Mouse (Mus musculus): ENCODE measurements around the gene Ddit4. TPM values are rescaled to one million over a fixed set of nuclear protein-coding genes. Genes with fewer than 3 reads are reported as not detected.

The Ddit4 gene
- polyA plus RNA-seq, 1 experiment, result 44.6 TPM

DNA sequence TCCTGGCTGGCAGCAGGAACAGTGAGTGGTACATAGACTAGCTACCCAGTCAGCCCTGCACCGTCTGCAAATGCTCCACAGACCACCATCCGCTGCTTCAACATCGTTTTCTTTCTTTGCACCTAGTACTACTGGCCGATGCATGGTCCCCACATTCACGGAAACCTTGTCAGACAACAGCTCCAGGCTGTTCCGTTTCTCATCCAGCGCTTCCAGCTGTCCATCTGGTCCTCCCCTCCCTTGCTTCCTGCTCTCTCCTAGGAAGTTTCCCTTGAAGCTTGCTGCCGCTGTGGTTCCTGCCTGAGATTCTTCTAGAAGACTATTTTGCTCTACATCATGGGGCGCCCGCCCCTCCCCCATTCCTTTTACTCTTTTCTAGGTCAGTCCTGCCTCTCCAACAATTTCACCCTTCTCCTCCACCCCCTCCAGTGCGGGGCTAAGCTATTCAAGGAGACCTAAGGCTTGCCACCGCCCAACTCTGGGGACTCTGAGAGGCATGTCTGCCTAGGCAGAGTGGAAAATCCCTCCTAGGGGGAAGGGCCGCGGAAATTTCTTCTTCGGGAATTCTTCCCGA lies 8.7 kb downstream of the Ddit4 start:
- H3K4me3 ChIP-seq (replicated peaks), result peak overlapping the region; percentile 64
- peaks cover 77% of the 10 kb centered on the region for H3K4me1 ChIP-seq
- TF ChIP-seq FLI1 (IDR thresholded peaks at IDR 0.05; ENCODE audit: low read length), result no peak
- TF ChIP-seq GATA1 (IDR thresholded peaks at IDR 0.05; ENCODE audit: borderline replicate concordance, low read length), result no peak
- no peaks in the 10 kb centered on the region for H3K9me3 ChIP-seq
- H3K36me3 ChIP-seq (replicated peaks; ENCODE audit: low read length), result no peaks in the 10 kb centered on the region
- no peaks in the 10 kb centered on the region for H3K27me3 ChIP-seq (replicated peaks)

DNA sequence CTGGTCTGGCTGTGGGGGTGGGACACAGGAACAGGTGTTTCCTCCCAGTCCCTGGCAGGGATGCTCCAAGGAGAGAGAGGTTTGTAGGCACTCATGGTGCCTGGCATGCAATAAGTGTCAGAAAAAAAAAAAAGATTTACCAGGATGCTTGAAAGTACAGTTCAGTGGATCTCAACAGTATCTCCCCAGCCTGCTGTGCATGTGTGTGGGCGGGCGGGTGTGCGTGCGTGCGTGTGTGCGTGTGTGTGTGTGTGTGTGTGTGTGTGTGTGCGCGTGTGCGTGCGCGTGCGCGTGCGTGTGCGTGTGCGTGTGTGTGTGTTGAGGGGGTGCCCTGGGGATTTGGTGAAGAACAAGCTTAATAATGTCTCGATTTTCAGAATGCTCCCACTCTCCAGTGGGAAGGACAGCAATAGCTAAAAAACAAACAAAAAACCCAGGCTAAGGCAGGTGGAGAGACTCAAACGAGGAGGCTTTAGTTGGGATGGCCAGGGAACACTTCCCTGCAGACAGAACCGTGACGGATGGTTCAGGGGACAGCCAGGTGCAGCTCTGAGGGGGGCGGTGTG lies 9.3 kb downstream of the Ddit4 start:
- no peaks in the 10 kb centered on the region for H3K36me3 ChIP-seq (replicated peaks; ENCODE audit: low read length)
- H3K4me3 ChIP-seq (replicated peaks), result peak overlapping the region; percentile 64
- H3K27me3 ChIP-seq (replicated peaks), result no peaks in the 10 kb centered on the region
- no peaks in the 10 kb centered on the region for H3K9me3 ChIP-seq
- peaks cover 71% of the 10 kb centered on the region for H3K4me1 ChIP-seq
- TF ChIP-seq FLI1 (IDR thresholded peaks at IDR 0.05; ENCODE audit: low read length), result no peak
- TF ChIP-seq GATA1 (IDR thresholded peaks at IDR 0.05; ENCODE audit: borderline replicate concordance, low read length), result no peak

- H3K36me3 ChIP-seq (replicated peaks; ENCODE audit: low read length), result no peaks in the 10 kb centered on the region
- TF ChIP-seq FLI1 (IDR thresholded peaks at IDR 0.05; ENCODE audit: low read length) (no peak), GATA1 (IDR thresholded peaks at IDR 0.05; ENCODE audit: borderline replicate concordance, low read length) (no peak)
- H3K4me1 ChIP-seq, result peaks cover 72% of the 10 kb centered on the region
These were observed 12.6 kb downstream of the Ddit4 start for GRCm38 (mm10) chr10:59939081-59939480.

DNA sequence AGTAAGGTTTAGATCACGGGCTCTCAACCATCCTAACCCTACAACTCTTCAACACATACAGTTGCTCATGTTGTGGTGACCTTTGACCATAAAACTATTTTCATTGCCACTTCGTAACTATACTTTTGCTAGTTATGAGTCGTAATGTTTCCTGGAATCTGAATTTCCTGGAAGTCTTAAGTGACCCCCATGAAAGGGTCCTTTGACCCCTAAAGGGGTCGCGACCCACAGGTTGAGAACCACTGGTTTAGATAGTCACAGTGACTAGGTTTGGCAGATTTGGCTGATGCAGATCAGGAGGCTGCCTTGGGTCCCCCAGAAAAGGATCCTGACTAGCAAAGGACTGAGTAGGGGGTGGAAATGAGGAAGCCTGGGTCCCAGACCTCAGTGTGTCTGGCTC lies 13.0 kb downstream of the Ddit4 start:
- Histone ChIP-seq H3K27me3 (replicated peaks) (no peaks in the 10 kb centered on the region), H3K9me3 (no peaks in the 10 kb centered on the region), H3K4me1 (peaks cover 72% of the 10 kb centered on the region), H3K4me3 (replicated peaks) (no peak overlapping the region), H3K36me3 (replicated peaks; ENCODE audit: low read length) (no peaks in the 10 kb centered on the region)
- TF ChIP-seq FLI1 (IDR thresholded peaks at IDR 0.05; ENCODE audit: low read length) (no peak), GATA1 (IDR thresholded peaks at IDR 0.05; ENCODE audit: borderline replicate concordance, low read length) (no peak)

More at GRCm38 (mm10) chr10:59939081-59939480, 12.6 kb downstream of the Ddit4 start:
- Histone ChIP-seq H3K9me3 (no peaks in the 10 kb centered on the region), H3K4me3 (replicated peaks) (no peak overlapping the region), H3K27me3 (replicated peaks) (no peaks in the 10 kb centered on the region)

DNA sequence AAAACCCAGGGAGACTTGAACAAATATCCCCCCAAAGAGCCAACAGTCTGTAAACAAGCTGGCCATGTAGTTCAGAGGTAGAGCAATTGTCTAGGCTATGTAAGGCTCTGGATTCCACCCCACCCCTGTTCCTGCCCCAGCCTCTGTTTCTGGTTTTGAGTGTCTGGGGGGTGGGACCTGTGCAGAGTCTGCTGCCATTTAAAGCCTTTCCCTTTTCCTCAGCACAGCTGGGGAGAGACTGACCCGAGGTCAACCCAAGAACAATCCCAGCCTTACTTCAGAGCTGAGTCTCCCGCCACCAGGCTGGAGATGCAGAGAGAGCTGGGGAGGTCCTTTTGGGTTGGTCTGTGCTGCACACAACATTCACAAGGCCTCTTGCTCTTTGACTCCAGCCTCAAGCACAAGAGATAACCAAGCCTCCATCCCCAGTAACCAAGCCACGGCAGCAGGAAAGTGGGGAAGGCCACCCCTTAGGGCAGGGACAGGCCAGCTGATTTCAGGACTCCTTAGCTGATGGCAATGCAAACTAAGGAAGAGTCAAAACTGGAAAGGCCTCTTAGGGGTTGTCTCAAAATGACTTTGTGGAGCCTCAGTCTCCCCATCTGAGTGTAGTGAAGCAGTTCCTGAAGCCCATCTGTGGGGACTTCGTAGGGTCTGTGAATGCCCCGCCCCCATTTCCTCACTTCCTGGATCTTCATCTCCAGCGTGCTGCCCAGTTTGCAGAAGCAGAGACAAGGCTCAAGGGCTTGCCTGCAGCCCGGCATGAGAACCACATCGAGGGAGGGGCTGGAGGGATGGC lies 15.4 kb downstream of the Ddit4 start:
- H3K36me3 ChIP-seq (replicated peaks; ENCODE audit: low read length), result no peaks in the 10 kb centered on the region
- TF ChIP-seq GATA1 (IDR thresholded peaks at IDR 0.05; ENCODE audit: borderline replicate concordance, low read length) (no peak), FLI1 (IDR thresholded peaks at IDR 0.05; ENCODE audit: low read length) (no peak)
- no peak overlapping the region for H3K4me3 ChIP-seq (replicated peaks)
- H3K27me3 ChIP-seq (replicated peaks), result no peaks in the 10 kb centered on the region
- peaks cover 73% of the 10 kb centered on the region for H3K4me1 ChIP-seq
- H3K9me3 ChIP-seq, result no peaks in the 10 kb centered on the region

DNA sequence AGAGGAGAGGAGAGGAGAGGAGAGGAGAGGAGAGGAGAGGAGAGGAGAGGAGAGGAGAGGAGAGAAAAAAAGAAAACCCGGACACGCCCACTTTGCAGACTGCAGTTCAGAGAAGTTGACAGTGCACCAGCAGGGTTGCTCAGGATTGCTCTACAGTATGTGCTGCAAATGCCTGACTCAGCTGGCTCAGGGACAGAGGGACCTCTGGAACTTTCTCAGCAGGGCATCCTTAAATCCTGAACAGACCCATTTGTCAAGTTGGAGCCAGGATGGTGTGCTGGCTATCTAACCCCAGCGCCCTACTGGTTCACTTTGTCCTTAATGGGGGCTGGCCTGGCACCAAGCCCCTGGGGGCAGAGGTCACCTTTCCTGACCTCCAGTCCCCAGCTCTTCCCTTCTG lies 17.6 kb downstream of the Ddit4 start:
- Histone ChIP-seq H3K36me3 (replicated peaks; ENCODE audit: low read length) (no peaks in the 10 kb centered on the region), H3K4me3 (replicated peaks) (no peak overlapping the region), H3K4me1 (peaks cover 74% of the 10 kb centered on the region), H3K27me3 (replicated peaks) (no peaks in the 10 kb centered on the region), H3K9me3 (no peaks in the 10 kb centered on the region)
- TF ChIP-seq FLI1 (IDR thresholded peaks at IDR 0.05; ENCODE audit: low read length) (no peak), GATA1 (IDR thresholded peaks at IDR 0.05; ENCODE audit: borderline replicate concordance, low read length) (no peak)

DNA sequence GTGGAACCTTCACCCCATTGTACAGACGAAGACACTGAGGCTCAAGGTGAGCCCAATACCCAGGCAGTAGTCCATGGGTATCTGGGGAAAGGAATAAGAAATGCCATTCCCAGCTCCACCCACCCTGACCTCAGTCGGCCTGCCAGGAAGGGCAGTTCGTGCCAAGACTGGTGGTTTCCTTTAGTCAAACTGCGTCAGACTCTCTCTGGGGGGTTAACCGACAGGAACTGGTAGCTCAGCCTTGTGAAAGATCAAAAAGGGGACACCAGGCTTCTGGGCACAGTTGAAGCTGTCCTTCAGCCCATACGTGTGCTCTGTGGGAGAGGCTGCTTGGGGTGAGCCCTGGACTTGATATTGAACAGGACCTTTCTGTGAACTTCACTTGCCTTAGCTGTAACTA lies 19.1 kb downstream of the Ddit4 start:
- peaks cover 74% of the 10 kb centered on the region for H3K4me1 ChIP-seq
- H3K27me3 ChIP-seq (replicated peaks), result no peaks in the 10 kb centered on the region
- no peak for TF ChIP-seq FLI1 (IDR thresholded peaks at IDR 0.05; ENCODE audit: low read length)
- no peak for TF ChIP-seq GATA1 (IDR thresholded peaks at IDR 0.05; ENCODE audit: borderline replicate concordance, low read length)

DNA sequence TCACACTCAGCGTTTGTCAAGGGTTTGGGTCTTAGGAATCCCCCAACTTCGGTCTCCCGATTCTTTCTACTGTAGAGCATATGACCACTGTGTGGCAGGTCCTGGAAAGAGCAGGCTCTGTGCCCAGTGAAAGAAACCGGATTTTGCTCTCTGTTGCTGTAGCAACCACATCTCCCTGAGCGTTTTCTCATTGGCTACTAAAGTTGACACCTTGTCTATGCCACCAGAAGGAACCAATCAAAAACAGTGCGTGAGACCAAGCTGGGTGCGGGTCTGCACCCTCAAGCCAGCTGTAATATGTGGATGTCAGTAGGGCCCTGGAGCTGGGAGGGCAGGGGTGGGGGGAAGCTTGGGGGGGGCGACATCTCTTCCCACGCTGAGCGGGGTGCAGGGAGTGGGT lies 20.6 kb downstream of the Ddit4 start:
- Histone ChIP-seq H3K9me3 (no peaks in the 10 kb centered on the region), H3K4me3 (replicated peaks) (no peak overlapping the region), H3K4me1 (peaks cover 63% of the 10 kb centered on the region), H3K36me3 (replicated peaks; ENCODE audit: low read length) (no peaks in the 10 kb centered on the region), H3K27me3 (replicated peaks) (no peaks in the 10 kb centered on the region)
- no peak for TF ChIP-seq FLI1 (IDR thresholded peaks at IDR 0.05; ENCODE audit: low read length)
- no peak for TF ChIP-seq GATA1 (IDR thresholded peaks at IDR 0.05; ENCODE audit: borderline replicate concordance, low read length)

More for the DNA sequence above, 19.1 kb downstream of the Ddit4 start:
- Histone ChIP-seq H3K36me3 (replicated peaks; ENCODE audit: low read length) (no peaks in the 10 kb centered on the region), H3K4me3 (replicated peaks) (peak overlapping the region; percentile 29), H3K9me3 (no peaks in the 10 kb centered on the region)

- TF ChIP-seq GATA1 (IDR thresholded peaks at IDR 0.05; ENCODE audit: borderline replicate concordance, low read length) (no peak), FLI1 (IDR thresholded peaks at IDR 0.05; ENCODE audit: low read length) (no peak)
- peaks cover 61% of the 10 kb centered on the region for H3K4me1 ChIP-seq
- H3K9me3 ChIP-seq, result no peaks in the 10 kb centered on the region
- peak overlapping the region; percentile 2 for H3K4me3 ChIP-seq (replicated peaks)
- no peaks in the 10 kb centered on the region for H3K36me3 ChIP-seq (replicated peaks; ENCODE audit: low read length)
- H3K27me3 ChIP-seq (replicated peaks), result no peaks in the 10 kb centered on the region
These were observed 22.4 kb downstream of the Ddit4 start for GRCm38 (mm10) chr10:59929205-59929604.

- no peaks in the 10 kb centered on the region for H3K27me3 ChIP-seq (replicated peaks)
- H3K36me3 ChIP-seq (replicated peaks; ENCODE audit: low read length), result no peaks in the 10 kb centered on the region
- TF ChIP-seq FLI1 (IDR thresholded peaks at IDR 0.05; ENCODE audit: low read length) (no peak), GATA1 (IDR thresholded peaks at IDR 0.05; ENCODE audit: borderline replicate concordance, low read length) (no peak)
- no peak overlapping the region for H3K4me3 ChIP-seq (replicated peaks)
- H3K9me3 ChIP-seq, result no peaks in the 10 kb centered on the region
- H3K4me1 ChIP-seq, result peaks cover 77% of the 10 kb centered on the region
These were observed 27.3 kb downstream of the Ddit4 start for GRCm38 (mm10) chr10:59924305-59924704.

Measured in megakaryocyte, embryonic 14.5 days (primary cell).